Mouse (Mus musculus): ENCODE data around the gene Rasgrf2. TPM values are rescaled to one million over a fixed set of nuclear protein-coding genes. Genes with fewer than 3 reads are reported as not detected.

Gene Rasgrf2
- polyA plus RNA-seq, 1 experiment from 2014 or later, result 0.39 TPM

DNA sequence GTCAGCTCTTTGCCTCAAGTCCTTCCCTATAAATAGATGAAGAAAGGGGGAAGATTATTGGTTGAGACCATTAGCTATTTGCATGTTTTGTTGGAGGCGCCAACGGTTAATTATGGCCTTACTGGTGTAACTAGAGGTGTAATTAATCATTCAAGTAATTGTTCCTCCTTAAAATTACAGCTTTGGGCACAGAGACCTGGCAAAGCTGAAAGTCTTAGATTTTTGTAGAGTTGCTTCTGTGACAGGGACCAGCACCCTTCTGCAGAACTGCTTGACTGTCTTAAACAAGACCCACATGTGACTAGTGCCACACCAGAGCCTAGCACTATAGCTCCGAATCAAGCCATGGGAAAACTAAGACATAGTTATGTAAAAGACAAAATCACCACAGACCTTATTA lies 134.5 kb downstream of the Rasgrf2 start:
- no peaks in the 10 kb centered on the region for H3K27me3 ChIP-seq (ENCODE audit: control insufficient read depth, insufficient read depth, low read length)
- H3K36me3 ChIP-seq (ENCODE audit: control insufficient read depth, insufficient read depth, low read length), result no peaks in the 10 kb centered on the region
- H3K27ac ChIP-seq (replicated peaks), result no peak overlapping the region
- no peaks in the 10 kb centered on the region for H3K4me1 ChIP-seq (replicated peaks; ENCODE audit: control insufficient read depth, insufficient read depth)
- no peak overlapping the region for H3K9ac ChIP-seq (ENCODE audit: low read length)
- 75% methylated on average over 3 of the region's 3 CpGs for WGBS
- H3K9me3 ChIP-seq (ENCODE audit: control insufficient read depth, low read length), result no peaks in the 10 kb centered on the region
- DNase-seq (ENCODE audit: low spot score), result no peak
- no peak overlapping the region for H3K4me2 ChIP-seq (replicated peaks; ENCODE audit: low read depth)
- no peak for ATAC-seq (ENCODE audit: low FRiP score, low TSS enrichment)
- TF ChIP-seq EP300 (optimal IDR thresholded peaks at IDR 0.05) (no peak), CTCF (IDR thresholded peaks at IDR 0.05; ENCODE audit: low read depth) (no peak)
- H3K4me3 ChIP-seq (ENCODE audit: low read depth, low read length), result no peak overlapping the region

DNA sequence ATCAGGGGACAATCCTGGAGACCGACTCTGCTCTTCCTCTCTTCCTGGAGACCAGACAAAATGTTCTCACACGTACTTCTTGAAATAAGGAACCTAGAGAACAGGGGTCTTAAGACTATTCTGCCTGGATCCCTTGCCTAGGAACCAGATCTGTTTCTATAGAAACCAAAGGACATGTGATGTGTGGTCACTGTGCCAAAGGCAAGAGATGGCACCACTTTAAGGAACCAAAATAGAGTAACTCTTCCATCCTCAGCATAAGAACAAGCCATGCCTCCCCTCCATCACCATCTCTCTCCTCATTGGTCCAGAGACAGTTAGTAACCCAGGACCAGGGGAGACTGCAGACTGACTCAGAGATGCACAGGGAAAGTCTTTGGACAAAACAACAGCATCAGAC lies 140.0 kb downstream of the Rasgrf2 start:
- no peak for ATAC-seq (ENCODE audit: low FRiP score, low TSS enrichment)
- TF ChIP-seq CTCF (IDR thresholded peaks at IDR 0.05; ENCODE audit: low read depth), result no peak
- no peak for TF ChIP-seq EP300 (optimal IDR thresholded peaks at IDR 0.05)
- 88% methylated on average over 2 of the region's 2 CpGs for WGBS

DNA sequence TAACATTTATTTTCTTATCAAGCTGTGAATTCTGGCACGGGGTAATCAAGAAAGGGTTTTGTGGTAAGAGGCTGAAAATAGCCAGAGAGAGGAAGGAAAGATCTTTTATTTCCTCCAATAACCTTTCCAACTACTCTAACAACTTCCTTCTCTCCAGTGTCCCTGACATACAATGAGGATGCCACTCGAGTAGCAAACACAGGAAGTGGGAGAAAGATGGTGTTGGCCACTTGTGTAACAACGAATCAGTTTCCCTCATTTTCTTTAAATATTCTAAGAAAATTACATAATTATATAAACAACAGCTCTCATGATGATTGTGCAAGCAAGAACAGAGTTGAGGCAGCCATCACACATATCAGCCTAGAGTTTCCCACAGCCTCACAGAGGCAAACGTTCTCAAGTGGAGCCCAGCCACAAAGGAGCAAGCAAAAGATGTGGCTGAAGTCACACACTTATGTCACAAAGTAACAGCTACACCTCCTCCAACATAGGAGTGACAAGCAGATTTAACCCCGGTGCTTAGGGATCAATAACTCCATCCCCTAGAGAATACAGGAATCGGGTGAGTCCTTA lies 140.7 kb downstream of the Rasgrf2 start:
- H3K4me3 ChIP-seq (ENCODE audit: low read depth, low read length), result no peak overlapping the region
- TF ChIP-seq EP300 (optimal IDR thresholded peaks at IDR 0.05) (no peak), CTCF (IDR thresholded peaks at IDR 0.05; ENCODE audit: low read depth) (no peak)
- no peak overlapping the region for H3K9ac ChIP-seq (ENCODE audit: low read length)
- no peak overlapping the region for H3K27ac ChIP-seq (replicated peaks)
- ATAC-seq (ENCODE audit: low FRiP score, low TSS enrichment) (no peak), DNase-seq (ENCODE audit: low spot score) (no peak)
- H3K27me3 ChIP-seq (ENCODE audit: control insufficient read depth, insufficient read depth, low read length), result no peaks in the 10 kb centered on the region
- no peak overlapping the region for H3K4me2 ChIP-seq (replicated peaks; ENCODE audit: low read depth)
- 58% methylated on average over 6 of the region's 6 CpGs for WGBS
- no peaks in the 10 kb centered on the region for H3K9me3 ChIP-seq (ENCODE audit: control insufficient read depth, low read length)
- no peaks in the 10 kb centered on the region for H3K4me1 ChIP-seq (replicated peaks; ENCODE audit: control insufficient read depth, insufficient read depth)
- H3K36me3 ChIP-seq (ENCODE audit: control insufficient read depth, insufficient read depth, low read length), result no peaks in the 10 kb centered on the region

More for the DNA sequence above, 140.0 kb downstream of the Rasgrf2 start:
- Histone ChIP-seq H3K27me3 (ENCODE audit: control insufficient read depth, insufficient read depth, low read length) (no peaks in the 10 kb centered on the region), H3K9me3 (ENCODE audit: control insufficient read depth, low read length) (no peaks in the 10 kb centered on the region), H3K4me3 (ENCODE audit: low read depth, low read length) (no peak overlapping the region), H3K9ac (ENCODE audit: low read length) (no peak overlapping the region), H3K4me2 (replicated peaks; ENCODE audit: low read depth) (no peak overlapping the region), H3K27ac (replicated peaks) (no peak overlapping the region), H3K4me1 (replicated peaks; ENCODE audit: control insufficient read depth, insufficient read depth) (no peaks in the 10 kb centered on the region), H3K36me3 (ENCODE audit: control insufficient read depth, insufficient read depth, low read length) (no peaks in the 10 kb centered on the region)
- no peak for DNase-seq (ENCODE audit: low spot score)

DNA sequence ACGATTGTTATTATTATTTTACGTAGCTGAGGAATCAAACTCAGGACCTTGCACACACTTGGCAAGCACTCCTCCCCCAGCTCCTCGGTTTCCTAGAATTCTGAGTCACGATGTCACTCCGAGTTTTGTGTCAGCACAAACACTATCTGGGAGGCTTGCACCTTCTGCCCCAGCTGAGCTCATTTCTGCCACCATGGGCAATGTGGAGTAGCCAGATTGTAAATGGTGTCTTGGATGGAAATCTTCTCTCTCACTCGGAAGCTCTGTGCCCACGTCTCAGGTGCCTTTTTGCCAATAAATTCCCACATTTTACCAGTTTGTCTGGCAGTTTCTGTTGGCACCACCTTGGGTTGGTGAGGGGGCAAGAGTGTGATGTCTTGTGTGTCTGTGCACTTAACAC lies 143.1 kb downstream of the Rasgrf2 start:
- Histone ChIP-seq H3K27ac (replicated peaks) (no peak overlapping the region), H3K4me3 (ENCODE audit: low read depth, low read length) (no peak overlapping the region), H3K36me3 (ENCODE audit: control insufficient read depth, insufficient read depth, low read length) (no peaks in the 10 kb centered on the region), H3K9me3 (ENCODE audit: control insufficient read depth, low read length) (no peaks in the 10 kb centered on the region), H3K4me2 (replicated peaks; ENCODE audit: low read depth) (no peak overlapping the region), H3K4me1 (replicated peaks; ENCODE audit: control insufficient read depth, insufficient read depth) (no peaks in the 10 kb centered on the region), H3K27me3 (ENCODE audit: control insufficient read depth, insufficient read depth, low read length) (no peaks in the 10 kb centered on the region), H3K9ac (ENCODE audit: low read length) (no peak overlapping the region)
- DNase-seq (ENCODE audit: low spot score) (no peak), ATAC-seq (ENCODE audit: low FRiP score, low TSS enrichment) (no peak)
- 85% methylated on average over 7 of the region's 7 CpGs for WGBS
- TF ChIP-seq EP300 (optimal IDR thresholded peaks at IDR 0.05), result no peak
- no peak for TF ChIP-seq CTCF (IDR thresholded peaks at IDR 0.05; ENCODE audit: low read depth)

DNA sequence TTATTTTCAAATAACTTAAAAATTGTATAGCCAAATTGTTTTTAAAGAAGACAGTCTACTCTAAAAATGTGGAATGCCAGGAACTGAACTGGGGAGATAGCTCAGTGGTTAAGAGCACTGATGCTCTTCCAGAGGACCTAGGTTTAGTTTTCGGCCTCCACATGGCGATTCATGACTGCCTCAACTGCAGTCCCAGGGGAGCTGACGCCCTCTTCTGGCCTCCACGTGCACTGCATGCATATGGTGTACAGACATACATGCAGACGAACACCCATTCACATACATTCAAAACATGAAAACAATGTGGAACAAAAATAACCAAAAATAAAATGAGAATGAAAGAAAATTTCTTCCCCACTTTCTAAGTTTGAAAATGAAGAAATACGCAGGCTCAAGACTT lies 144.5 kb downstream of the Rasgrf2 start:
- no peaks in the 10 kb centered on the region for H3K4me1 ChIP-seq (replicated peaks; ENCODE audit: control insufficient read depth, insufficient read depth)
- no peak for DNase-seq (ENCODE audit: low spot score)
- no peaks in the 10 kb centered on the region for H3K27me3 ChIP-seq (ENCODE audit: control insufficient read depth, insufficient read depth, low read length)
- H3K36me3 ChIP-seq (ENCODE audit: control insufficient read depth, insufficient read depth, low read length), result no peaks in the 10 kb centered on the region
- H3K4me2 ChIP-seq (replicated peaks; ENCODE audit: low read depth), result no peak overlapping the region
- no peak overlapping the region for H3K4me3 ChIP-seq (ENCODE audit: low read depth, low read length)
- TF ChIP-seq CTCF (IDR thresholded peaks at IDR 0.05; ENCODE audit: low read depth) (peak; percentile 6; the same call in 1 of the 2 replicates), EP300 (optimal IDR thresholded peaks at IDR 0.05) (no peak)
- H3K9me3 ChIP-seq (ENCODE audit: control insufficient read depth, low read length), result no peaks in the 10 kb centered on the region
- H3K27ac ChIP-seq (replicated peaks), result no peak overlapping the region
- WGBS, result 92% methylated on average over 6 of the region's 6 CpGs
- H3K9ac ChIP-seq (ENCODE audit: low read length), result no peak overlapping the region
- no peak for ATAC-seq (ENCODE audit: low FRiP score, low TSS enrichment)

DNA sequence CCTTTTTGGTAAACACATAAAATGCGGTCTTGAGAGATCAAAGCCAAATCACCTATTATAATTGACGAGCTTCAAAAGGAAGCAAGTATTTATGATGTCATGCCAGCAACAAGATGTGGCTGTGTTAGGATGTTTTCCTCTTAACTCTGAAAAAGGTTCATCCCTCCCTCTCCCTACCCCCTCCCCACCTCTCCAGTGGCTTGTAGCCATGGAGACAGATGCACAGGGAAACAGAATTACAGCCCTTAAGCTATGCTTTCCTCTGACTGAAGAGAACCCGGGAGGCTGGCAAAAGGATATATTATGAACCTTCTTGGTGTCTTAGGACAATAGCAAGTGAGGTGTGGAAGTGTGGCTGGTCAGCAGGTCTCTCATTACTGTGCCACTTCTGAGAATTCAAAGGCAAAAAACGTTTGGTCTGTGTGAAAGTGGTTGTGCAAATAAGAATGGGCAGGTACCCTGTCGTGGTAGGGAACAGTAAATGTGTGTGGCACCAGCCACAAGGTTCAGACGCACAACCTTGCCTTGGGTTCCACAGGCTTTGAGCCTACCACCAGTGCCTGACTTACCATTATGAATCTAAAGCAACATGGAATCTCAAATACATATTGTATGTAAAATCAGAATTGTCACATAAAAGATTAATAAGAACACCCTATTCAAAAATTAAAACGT lies 145.4 kb downstream of the Rasgrf2 start:
- ATAC-seq (ENCODE audit: low FRiP score, low TSS enrichment), result no peak
- TF ChIP-seq CTCF (IDR thresholded peaks at IDR 0.05; ENCODE audit: low read depth) (no peak), EP300 (optimal IDR thresholded peaks at IDR 0.05) (no peak)
- 43% methylated on average over 7 of the region's 7 CpGs for WGBS
- no peak overlapping the region for H3K27ac ChIP-seq (replicated peaks)
- H3K4me1 ChIP-seq (replicated peaks; ENCODE audit: control insufficient read depth, insufficient read depth), result no peaks in the 10 kb centered on the region
- H3K4me3 ChIP-seq (ENCODE audit: low read depth, low read length), result no peak overlapping the region
- H3K27me3 ChIP-seq (ENCODE audit: control insufficient read depth, insufficient read depth, low read length), result no peaks in the 10 kb centered on the region
- H3K4me2 ChIP-seq (replicated peaks; ENCODE audit: low read depth), result no peak overlapping the region
- H3K36me3 ChIP-seq (ENCODE audit: control insufficient read depth, insufficient read depth, low read length), result no peaks in the 10 kb centered on the region
- DNase-seq (ENCODE audit: low spot score), result no peak
- H3K9ac ChIP-seq (ENCODE audit: low read length), result no peak overlapping the region
- no peaks in the 10 kb centered on the region for H3K9me3 ChIP-seq (ENCODE audit: control insufficient read depth, low read length)

Measured in stomach, postnatal 0 days (tissue).